Mouse (Mus musculus) lung, adult 2 months (tissue): ENCODE measurements around the gene Fyb.

Source experiments
- CTCF ChIP-seq: fragments of 200-500 bp; IDR thresholded peaks from 2 replicates; pipeline ENCODE4 v1.5.1; 2011; ENCODE audit warnings: mild to moderate bottlenecking, low read length, control low read depth; ENCODE audit not compliant: insufficient read depth
- POLR2A ChIP-seq: fragments of 200-500 bp; IDR thresholded peaks from 2 replicates; pipeline ENCODE4 v1.6.1; 2011; ENCODE audit warnings: low read depth, mild to moderate bottlenecking, control low read depth, low read length, borderline replicate concordance; ENCODE audit errors: extremely low read depth

DNA sequence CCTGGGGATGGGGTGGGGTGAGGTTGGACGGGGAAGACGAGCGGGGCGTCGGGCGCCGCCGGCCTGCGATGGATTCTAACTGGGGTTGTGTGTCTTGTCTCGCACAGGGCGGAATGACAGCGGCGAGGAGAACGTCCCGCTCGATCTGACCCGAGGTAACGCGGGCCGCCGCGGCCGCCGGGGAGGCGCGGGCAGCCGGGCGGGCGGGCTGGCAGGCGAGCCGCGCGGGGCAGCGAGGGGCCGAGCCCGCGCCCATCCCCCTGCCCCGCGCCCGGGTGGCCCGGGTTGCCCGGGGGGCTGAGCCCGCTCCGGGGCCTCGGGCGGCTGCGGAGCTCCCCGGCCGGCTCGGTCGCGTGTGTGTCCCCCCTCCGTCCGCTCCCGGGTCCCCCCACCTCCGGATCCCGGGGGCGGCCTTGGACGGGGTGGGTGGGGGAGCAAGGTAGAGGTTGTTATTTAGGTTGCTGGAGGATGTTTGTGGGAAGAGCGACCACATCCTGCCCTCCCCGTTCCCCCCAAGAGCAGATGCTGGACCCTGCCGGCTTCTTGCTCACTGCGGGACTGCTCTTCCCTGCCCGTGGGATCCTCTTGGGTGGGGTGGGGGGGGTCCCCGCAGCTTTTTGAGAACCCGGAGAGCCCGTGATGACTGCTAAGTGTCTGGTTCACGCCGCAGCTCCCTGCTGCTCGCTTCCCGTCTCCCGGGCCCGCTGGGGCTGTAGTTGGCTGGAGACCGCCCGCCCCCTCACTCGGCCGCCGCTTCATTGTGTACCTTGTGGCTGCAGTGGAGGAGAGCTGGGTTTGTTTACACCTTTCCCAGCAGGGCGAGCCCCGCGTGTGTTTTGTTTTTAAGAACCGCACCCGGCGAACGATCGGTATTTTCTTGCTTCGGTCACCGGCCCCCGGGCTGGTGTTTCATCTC lies 186.1 kb downstream of the Fyb start:
- TF ChIP-seq CTCF (no peak), POLR2A (no peak)
